Mouse (Mus musculus): ENCODE measurements at regions not wholly inside any gene's neighbourhood (a gene's known extent, or its start where the extent isn't known, plus 50 kb on each side); places are given as distances from the start of the nearest gene placed in this dataset.

GRCm38 (mm10) chr12:25319846-25320245, 222.9 kb upstream of the Id2 start:
- H3K9me3 ChIP-seq (ENCODE audit: low read length): no peaks in the 10 kb centered on the region
- no peaks in the 10 kb centered on the region for H3K4me1 ChIP-seq (ENCODE audit: insufficient read depth, low read length)
- DNase-seq (ENCODE audit: low spot score): no peak
- H3K4me3 ChIP-seq (ENCODE audit: low read length): no peak overlapping the region
- H3K4me2 ChIP-seq (ENCODE audit: low read depth, low read length): no peak overlapping the region
- no peaks in the 10 kb centered on the region for H3K27me3 ChIP-seq (ENCODE audit: insufficient read depth, low read length)
- no peaks in the 10 kb centered on the region for H3K36me3 ChIP-seq (ENCODE audit: insufficient read depth, low read length)
- WGBS: 93% methylated on average over 2 of the region's 2 CpGs
- H3K9ac ChIP-seq (replicated peaks; ENCODE audit: low read length): no peak overlapping the region
- no peak overlapping the region for H3K27ac ChIP-seq
- no peak for ATAC-seq
- TF ChIP-seq CTCF (IDR thresholded peaks at IDR 0.05; ENCODE audit: low read depth): no peak

- no peak overlapping the region for H3K27ac ChIP-seq
- H3K27me3 ChIP-seq (ENCODE audit: insufficient read depth, low read length): no peaks in the 10 kb centered on the region
- no peak for TF ChIP-seq CTCF (IDR thresholded peaks at IDR 0.05; ENCODE audit: low read depth)
- no peaks in the 10 kb centered on the region for H3K9me3 ChIP-seq (ENCODE audit: low read length)
- H3K4me2 ChIP-seq (ENCODE audit: low read depth, low read length): no peak overlapping the region
- WGBS: 67% methylated on average over 4 of the region's 4 CpGs
- no peak overlapping the region for H3K9ac ChIP-seq (replicated peaks; ENCODE audit: low read length)
- ATAC-seq (no peak), DNase-seq (ENCODE audit: low spot score) (no peak)
- H3K4me3 ChIP-seq (ENCODE audit: low read length): no peak overlapping the region
- H3K4me1 ChIP-seq (ENCODE audit: insufficient read depth, low read length): no peaks in the 10 kb centered on the region
- no peaks in the 10 kb centered on the region for H3K36me3 ChIP-seq (ENCODE audit: insufficient read depth, low read length)
Measured at GRCm38 (mm10) chr12:25318072-25318671, 221.2 kb upstream of the Id2 start.

GRCm38 (mm10) chr12:25315969-25316368, 219.0 kb upstream of the Id2 start:
- ATAC-seq (no peak), DNase-seq (ENCODE audit: low spot score) (no peak)
- no peak overlapping the region for H3K9ac ChIP-seq (replicated peaks; ENCODE audit: low read length)
- no peaks in the 10 kb centered on the region for H3K4me1 ChIP-seq (ENCODE audit: insufficient read depth, low read length)
- H3K36me3 ChIP-seq (ENCODE audit: insufficient read depth, low read length): no peaks in the 10 kb centered on the region
- no peak for TF ChIP-seq CTCF (IDR thresholded peaks at IDR 0.05; ENCODE audit: low read depth)
- no peak overlapping the region for H3K4me2 ChIP-seq (ENCODE audit: low read depth, low read length)
- 74% methylated on average over 1 of the region's 1 CpGs for WGBS
- no peak overlapping the region for H3K4me3 ChIP-seq (ENCODE audit: low read length)
- H3K9me3 ChIP-seq (ENCODE audit: low read length): no peaks in the 10 kb centered on the region
- no peaks in the 10 kb centered on the region for H3K27me3 ChIP-seq (ENCODE audit: insufficient read depth, low read length)
- no peak overlapping the region for H3K27ac ChIP-seq

GRCm38 (mm10) chr12:25313212-25313611, 216.3 kb upstream of the Id2 start:
- no peak overlapping the region for H3K27ac ChIP-seq
- DNase-seq (ENCODE audit: low spot score) (no peak), ATAC-seq (no peak)
- H3K4me2 ChIP-seq (ENCODE audit: low read depth, low read length): no peak overlapping the region
- no peak overlapping the region for H3K4me3 ChIP-seq (ENCODE audit: low read length)
- H3K36me3 ChIP-seq (ENCODE audit: insufficient read depth, low read length): no peaks in the 10 kb centered on the region
- H3K9me3 ChIP-seq (ENCODE audit: low read length): no peaks in the 10 kb centered on the region
- no peak for TF ChIP-seq CTCF (IDR thresholded peaks at IDR 0.05; ENCODE audit: low read depth)
- H3K27me3 ChIP-seq (ENCODE audit: insufficient read depth, low read length): no peaks in the 10 kb centered on the region
- H3K4me1 ChIP-seq (ENCODE audit: insufficient read depth, low read length): no peaks in the 10 kb centered on the region
- no peak overlapping the region for H3K9ac ChIP-seq (replicated peaks; ENCODE audit: low read length)

GRCm38 (mm10) chr12:25312390-25312789, 215.4 kb upstream of the Id2 start:
- H3K4me3 ChIP-seq (ENCODE audit: low read length): no peak overlapping the region
- WGBS: 85% methylated on average over 2 of the region's 2 CpGs

GRCm38 (mm10) chr12:25311728-25312127, 214.8 kb upstream of the Id2 start:
- no peak overlapping the region for H3K4me2 ChIP-seq (ENCODE audit: low read depth, low read length)
- WGBS: 90% methylated on average over 7 of the region's 7 CpGs
- no peaks in the 10 kb centered on the region for H3K27me3 ChIP-seq (ENCODE audit: insufficient read depth, low read length)
- no peak overlapping the region for H3K9ac ChIP-seq (replicated peaks; ENCODE audit: low read length)
- H3K36me3 ChIP-seq (ENCODE audit: insufficient read depth, low read length): no peaks in the 10 kb centered on the region
- no peaks in the 10 kb centered on the region for H3K9me3 ChIP-seq (ENCODE audit: low read length)
- no peak overlapping the region for H3K27ac ChIP-seq
- H3K4me3 ChIP-seq (ENCODE audit: low read length): no peak overlapping the region
- ATAC-seq (no peak), DNase-seq (ENCODE audit: low spot score) (no peak)
- no peak for TF ChIP-seq CTCF (IDR thresholded peaks at IDR 0.05; ENCODE audit: low read depth)
- H3K4me1 ChIP-seq (ENCODE audit: insufficient read depth, low read length): no peaks in the 10 kb centered on the region

More at GRCm38 (mm10) chr12:25312390-25312789, 215.4 kb upstream of the Id2 start:
- Histone ChIP-seq H3K27ac (no peak overlapping the region), H3K4me2 (ENCODE audit: low read depth, low read length) (no peak overlapping the region), H3K4me1 (ENCODE audit: insufficient read depth, low read length) (no peaks in the 10 kb centered on the region), H3K9me3 (ENCODE audit: low read length) (no peaks in the 10 kb centered on the region), H3K36me3 (ENCODE audit: insufficient read depth, low read length) (no peaks in the 10 kb centered on the region), H3K27me3 (ENCODE audit: insufficient read depth, low read length) (no peaks in the 10 kb centered on the region), H3K9ac (replicated peaks; ENCODE audit: low read length) (no peak overlapping the region)
- DNase-seq (ENCODE audit: low spot score): no peak
- no peak for ATAC-seq
- no peak for TF ChIP-seq CTCF (IDR thresholded peaks at IDR 0.05; ENCODE audit: low read depth)

GRCm38 (mm10) chr12:25310293-25310946, 213.5 kb upstream of the Id2 start:
- H3K9ac ChIP-seq (replicated peaks; ENCODE audit: low read length): no peak overlapping the region
- no peak overlapping the region for H3K4me2 ChIP-seq (ENCODE audit: low read depth, low read length)
- no peak for ATAC-seq
- no peaks in the 10 kb centered on the region for H3K4me1 ChIP-seq (ENCODE audit: insufficient read depth, low read length)
- no peak overlapping the region for H3K27ac ChIP-seq
- peak; percentile 34 for DNase-seq (ENCODE audit: low spot score)
- no peaks in the 10 kb centered on the region for H3K27me3 ChIP-seq (ENCODE audit: insufficient read depth, low read length)
- 58% methylated on average over 6 of the region's 6 CpGs for WGBS
- TF ChIP-seq CTCF (IDR thresholded peaks at IDR 0.05; ENCODE audit: low read depth): no peak
- H3K4me3 ChIP-seq (ENCODE audit: low read length): no peak overlapping the region
- H3K9me3 ChIP-seq (ENCODE audit: low read length): no peaks in the 10 kb centered on the region
- no peaks in the 10 kb centered on the region for H3K36me3 ChIP-seq (ENCODE audit: insufficient read depth, low read length)
